Mouse (Mus musculus) thymus, postnatal 0 days (tissue): ENCODE data around the gene St3gal5. TPM values are rescaled to one million over a fixed set of nuclear protein-coding genes. Genes with fewer than 3 reads are reported as not detected.

Experiments
- DNase-seq: peaks from one replicate; pipeline ENCODE4 v3.0.0-alpha.2; 2015; ENCODE audit warnings: low spot score
- polyA plus RNA-seq: library from polyadenylated mRNA; unstranded; fragments of >200 nt; fragmentation: Nextera tagmentation; extraction: Ambion mirVana; gene quantifications from 2 replicates; pipeline ENCODE4 v1.2.1, GENCODE M21; 2015

St3gal5 gene
- polyA plus RNA-seq, 1 experiment from 2014 or later = 2.6 TPM

GRCm38 (mm10) chr6:72203279-72203678 lies 105.9 kb downstream of the St3gal5 start:
- DNase-seq = no peak

Other genes starting within 250 kb of the St3gal5 start
- gene Ptcd3, start 188.8 kb upstream of the St3gal5 start, polyA plus RNA-seq = 69.3 and 76.4 TPM in 2 replicates
- gene Polr1a, start 188.5 kb upstream of the St3gal5 start, polyA plus RNA-seq = 16.5 and 17.2 TPM in 2 replicates
- gene Atoh8, start 138.0 kb downstream of the St3gal5 start, polyA plus RNA-seq = 2.1 and 3.9 TPM in 2 replicates
- gene Sftpb, start 207.0 kb downstream of the St3gal5 start, polyA plus RNA-seq = 0.21 TPM in 1 of 2 replicates, not detected in the other
- gene Usp39, start 247.6 kb downstream of the St3gal5 start, polyA plus RNA-seq = 51.1 and 52.8 TPM in 2 replicates
- gene 0610030E20Rik, start 249.7 kb downstream of the St3gal5 start, polyA plus RNA-seq = 31.7 and 32.5 TPM in 2 replicates